Mouse (Mus musculus) megakaryocyte-erythroid progenitor cell, adult 5-6 weeks (primary cell): ENCODE data around the gene Nbas. TPM values are rescaled to one million over a fixed set of nuclear protein-coding genes. Genes with fewer than 3 reads are reported as not detected.

Experiments
- ATAC-seq: replicated peaks from 2 replicates; pipeline ENCODE4 v1.8.0; 2016; ENCODE audit warnings: mild to moderate bottlenecking, inconsistent platforms; ENCODE audit not compliant: severe bottlenecking, poor library complexity, low FRiP score, low TSS enrichment
- total RNA-seq, 2 experiments: library from RNA; stranded (forward) in 1 of 2; stranded (reverse) in 1 of 2; fragments of 200-1000, 215-1000 nt in 1 of 2; fragments of >200 nt in 1 of 2; fragmentation: Nextera tagmentation in 1 of 2; gene quantifications; 2 replicates each; pipeline ENCODE4 v1.2.3; 2014 to 2017

Nbas gene
- 18.7 and 19.7 TPM in 2 replicates for total RNA-seq (2014; fragmentation: Nextera tagmentation)
- total RNA-seq (2017) = 13.7 and 15.8 TPM in 2 replicates

- ATAC-seq = peak; percentile 92
These were observed at the start of gene Nbas for GRCm38 (mm10) chr12:13268826-13269449. Gene Nbas, plus strand, starts transcription at chr12:13269133.

GRCm38 (mm10) chr12:13242453-13242852, 26.5 kb upstream of the Nbas start:
- ATAC-seq = no peak

- peak; percentile 92 for ATAC-seq
These were observed 20.0 kb upstream of the Nbas start, which contains the start of gene Ddx1 for GRCm38 (mm10) chr12:13248691-13249572. Gene Ddx1, minus strand, starts transcription at chr12:13249213.

- 0 out of 2 replicates have a peak, but pooled peaks have one; percentile 6 for ATAC-seq
These were observed 19.4 kb upstream of the Nbas start for GRCm38 (mm10) chr12:13249573-13249919.

- no peak for ATAC-seq
These were observed 13.9 kb upstream of the Nbas start for GRCm38 (mm10) chr12:13255068-13255467.

GRCm38 (mm10) chr12:13255701-13256100, 13.2 kb upstream of the Nbas start:
- no peak for ATAC-seq

GRCm38 (mm10) chr12:13268412-13268811, 521 bp upstream of the Nbas start:
- ATAC-seq = 0 out of 2 replicates have a peak, but pooled peaks have one; percentile 8

GRCm38 (mm10) chr12:13269570-13270390, 847 bp downstream of the Nbas start:
- peak; percentile 47; the same call in 1 of the 2 replicates for ATAC-seq

GRCm38 (mm10) chr12:13291453-13291852, 22.5 kb downstream of the Nbas start:
- ATAC-seq = no peak

GRCm38 (mm10) chr12:13293421-13293881, 24.5 kb downstream of the Nbas start:
- no peak for ATAC-seq

- no peak for ATAC-seq
These were observed 34.1 kb downstream of the Nbas start for GRCm38 (mm10) chr12:13303037-13303436.

GRCm38 (mm10) chr12:13313966-13314365, 45.0 kb downstream of the Nbas start:
- no peak for ATAC-seq

GRCm38 (mm10) chr12:13314384-13314783, 45.5 kb downstream of the Nbas start:
- no peak for ATAC-seq

- no peak for ATAC-seq
These were observed 46.1 kb downstream of the Nbas start for GRCm38 (mm10) chr12:13315081-13315480.

- ATAC-seq = no peak
These were observed 73.6 kb downstream of the Nbas start for GRCm38 (mm10) chr12:13342535-13342934.

- no peak for ATAC-seq
These were observed 87.3 kb downstream of the Nbas start for GRCm38 (mm10) chr12:13356201-13356600.

- ATAC-seq = no peak
These were observed 87.8 kb downstream of the Nbas start for GRCm38 (mm10) chr12:13356769-13357168.

GRCm38 (mm10) chr12:13357229-13357628, 88.3 kb downstream of the Nbas start:
- ATAC-seq = peak; percentile 81

- no peak for ATAC-seq
These were observed 89.9 kb downstream of the Nbas start for GRCm38 (mm10) chr12:13358849-13359248.
